Mouse (Mus musculus): ENCODE results near the gene Sel1l3.

DNA sequence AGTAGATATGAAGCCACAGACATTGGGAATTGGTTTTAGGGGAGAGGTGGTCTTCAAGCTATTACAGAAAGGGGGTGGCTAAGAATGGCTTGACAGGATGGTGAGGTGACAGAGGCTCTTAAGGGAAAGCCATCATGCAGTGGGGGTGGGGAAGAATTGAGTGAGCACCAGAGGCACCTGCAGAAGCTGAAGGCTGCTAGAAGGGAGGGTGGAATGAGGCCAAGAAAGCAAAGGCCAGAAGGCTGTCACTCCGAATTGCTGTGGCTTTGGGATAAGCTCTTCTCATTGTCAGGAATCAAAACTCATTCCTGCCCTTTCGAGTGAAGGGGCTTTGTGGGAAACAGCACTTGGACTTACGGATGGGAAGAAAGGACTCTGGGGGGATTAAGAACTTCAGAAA lies 41.1 kb upstream of the Sel1l3 start:
- TF ChIP-seq CTCF (IDR thresholded peaks at IDR 0.05; ENCODE audit: extremely low read depth, insufficient read length, insufficient replicate concordance, low read depth, low read length) (no peak), POLR2A (IDR thresholded peaks at IDR 0.05; ENCODE audit: low read depth, low read length) (no peak)
